8 mouse cellular contexts compared by ENCODE assay signal in genomic region chr17:35665957-35666515, GRCm38 (mm10). TPM values are rescaled to one million over a fixed set of nuclear protein-coding genes. Genes with fewer than 3 reads are reported as not detected.
A peak's percentile ranks its signal among the peaks of the same experiment; 100 is the strongest.
DNase-seq lines count a peak whose midpoint lies in the region; ATAC-seq and TF ChIP-seq lines count a peak whose summit lies in the region.

No protein-coding gene starts in this region.

- TF ChIP-seq POLR2A in heart, adult 2 months (IDR thresholded peaks at IDR 0.05; ENCODE audit: insufficient read depth, low read depth, low read length), result no peak

- no peaks in the 10 kb centered on the region for H3K36me3 ChIP-seq in heart, adult 2 months (ENCODE audit: control insufficient read depth, insufficient read depth, low read length)
- peaks cover 8% of the 10 kb centered on the region for H3K36me3 ChIP-seq in lung, embryonic 16.5 days (ENCODE audit: control insufficient read depth, insufficient read depth, low read length)

- intact Hi-C loops in heart, adult 2 months (cut with DNase I), result no loop called here

- H3K9ac ChIP-seq in heart, adult 2 months (ENCODE audit: low read depth, low read length), result no peak overlapping the region
- peak overlapping the region; percentile 48 for H3K9ac ChIP-seq in lung, embryonic 16.5 days (ENCODE audit: low read length)

- no peak overlapping the region for H3K27ac ChIP-seq in heart, adult 2 months
- peak overlapping the region; percentile 35 for H3K27ac ChIP-seq in lung, embryonic 16.5 days (ENCODE audit: low read length)

- DNase-seq in heart, adult 2 months, result no peak
- DNase-seq in heart, adult 8-10 months (ENCODE audit: low spot score), result no peak
- peak; percentile 33 for DNase-seq in CD4-positive helper T cell, adult 2 months (ENCODE audit: low read depth, low spot score)
- peak; percentile 79 for DNase-seq in brain, adult 2 months (ENCODE audit: low read depth, low spot score)
- peak; percentile 52 to 60 for DNase-seq in kidney, adult 8-10 months
- peak; percentile 50 to 56 for DNase-seq in thymus, postnatal 10 days (ENCODE audit: low spot score in 2 of 2)
- no peak for DNase-seq in retina, postnatal 1 day

- no peaks in the 10 kb centered on the region for H3K9me3 ChIP-seq in lung, embryonic 16.5 days (ENCODE audit: control insufficient read depth, low read length)

- peaks cover 2% of the 10 kb centered on the region; the same call in 1 of the 2 replicates for H3K4me1 ChIP-seq in heart, adult 2 months (ENCODE audit: control insufficient read depth, insufficient read depth, low read length)
- peaks cover 10% of the 10 kb centered on the region for H3K4me1 ChIP-seq in lung, embryonic 16.5 days (replicated peaks; ENCODE audit: control insufficient read depth, insufficient read depth, low read length)

- TF ChIP-seq EP300 in heart, adult 2 months (IDR thresholded peaks at IDR 0.05; ENCODE audit: insufficient read depth, low read depth, low read length), result no peak

- peak; percentile 44 for ATAC-seq in lung, embryonic 16.5 days (ENCODE audit: low read depth)

- H3K79me2 ChIP-seq in heart, adult 2 months (replicated peaks; ENCODE audit: control insufficient read depth, insufficient read depth, low read length), result no peaks in the 10 kb centered on the region

- H3K27me3 ChIP-seq in heart, adult 2 months (ENCODE audit: control insufficient read depth, insufficient read depth, low read length), result no peaks in the 10 kb centered on the region
- H3K27me3 ChIP-seq in lung, embryonic 16.5 days (ENCODE audit: control insufficient read depth, insufficient read depth, low read depth, low read length), result no peaks in the 10 kb centered on the region

- no peak overlapping the region for H3K4me3 ChIP-seq in heart, adult 2 months
- peak overlapping the region; percentile 21; the same call in 1 of the 2 replicates for H3K4me3 ChIP-seq in lung, embryonic 16.5 days (ENCODE audit: low read length)

- TF ChIP-seq CTCF in heart, adult 2 months (IDR thresholded peaks at IDR 0.05), result peak; percentile 32

- WGBS in heart, adult 2 months, result 84% methylated on average over 17 of the region's 17 CpGs
- WGBS in lung, embryonic 16.5 days, result 66% methylated on average over 17 of the region's 17 CpGs

- H3K4me2 ChIP-seq in lung, embryonic 16.5 days (ENCODE audit: low read depth, low read length), result peak overlapping the region; percentile 38

RNA-seq across cellular contexts. Expression of gene Vars2, which starts 1.4 kb away (rescaled TPM):
- total RNA-seq in heart, adult 2 months (2021), result 10 to 100 TPM; 26.6 to 28.3 TPM
- 19.3 and 20.3 TPM in 2 replicates for polyA plus RNA-seq in heart, adult 2 months (2012; rRNA removed)
- 10 to 100 TPM; 30.4 to 34.9 (median 31.8) TPM for total RNA-seq in heart, adult 8-10 months (2022)
- polyA plus RNA-seq in lung, embryonic 16.5 days (2015; fragmentation: Nextera tagmentation; extraction: Ambion mirVana), result 22.8 and 25.4 TPM in 2 replicates

RNA-seq across cellular contexts. Expression of gene Gtf2h4, which starts 7.5 kb away (rescaled TPM):
- total RNA-seq in heart, adult 2 months (2021), result 10 to 100 TPM; 15.0 to 20.6 TPM
- 19.2 and 21.0 TPM in 2 replicates for polyA plus RNA-seq in heart, adult 2 months (2012; rRNA removed)
- total RNA-seq in heart, adult 8-10 months (2022), result 10 to 100 TPM; 18.4 to 22.2 (median 21.2) TPM
- polyA plus RNA-seq in lung, embryonic 16.5 days (2015; fragmentation: Nextera tagmentation; extraction: Ambion mirVana), result 47.5 and 48.0 TPM in 2 replicates

RNA-seq across cellular contexts. Expression of gene Mucl3, which starts 22.5 kb away (rescaled TPM):
- total RNA-seq in heart, adult 2 months (2021), result not detected
- not detected in 2 replicates for polyA plus RNA-seq in heart, adult 2 months (2012; rRNA removed)
- total RNA-seq in heart, adult 8-10 months (2022), result not detected
- polyA plus RNA-seq in lung, embryonic 16.5 days (2015; fragmentation: Nextera tagmentation; extraction: Ambion mirVana), result 1.7 and 1.9 TPM in 2 replicates

RNA-seq across cellular contexts. Expression of gene Ddr1, which starts 38.4 kb away (rescaled TPM):
- total RNA-seq in heart, adult 2 months (2021), result 10 to 100 TPM; 25.9 to 30.6 TPM
- 24.4 and 27.6 TPM in 2 replicates for polyA plus RNA-seq in heart, adult 2 months (2012; rRNA removed)
- total RNA-seq in heart, adult 8-10 months (2022), result 10 to 100 TPM; 23.8 to 30.0 (median 29.5) TPM
- 50.5 and 51.3 TPM in 2 replicates for polyA plus RNA-seq in lung, embryonic 16.5 days (2015; fragmentation: Nextera tagmentation; extraction: Ambion mirVana)

RNA-seq across cellular contexts. Expression of gene Gm9573, which starts 39.6 kb away (rescaled TPM):
- total RNA-seq in heart, adult 2 months (2021), result not detected
- not detected in 2 replicates for polyA plus RNA-seq in heart, adult 2 months (2012; rRNA removed)
- total RNA-seq in heart, adult 8-10 months (2022), result not detected
- polyA plus RNA-seq in lung, embryonic 16.5 days (2015; fragmentation: Nextera tagmentation; extraction: Ambion mirVana), result 0.03 TPM in 1 of 2 replicates, not detected in the other

Comparison
In these comparisons a context has a peak if more than half of its experiments do, and no peak if none do; other contexts are left out.
1. DNase-seq: peak in CD4-positive helper T cell, adult 2 months (single experiment), brain, adult 2 months (single experiment), kidney, adult 8-10 months (2 of 2) and thymus, postnatal 10 days (2 of 2); none in heart, adult 2 months (0 of 2), heart, adult 8-10 months (single experiment) and retina, postnatal 1 day (single experiment).